Comparison of ENCODE assay signal across 13 mouse cellular contexts in genomic region chr10:20882599-20882998, GRCm38 (mm10).
DNase-seq lines count a peak whose midpoint lies in the region; ATAC-seq and TF ChIP-seq lines count a peak whose summit lies in the region.
"Had no signal": no experiment of that assay in that cellular context is flagged by ENCODE, and none has a peak within 500 bp of the region (broad histone marks: within the 10 kb centered on the region; RNA-seq: fewer than 3 reads in every experiment).

No protein-coding gene starts in this region.

- H3K4me2 ChIP-seq in liver, embryonic 14.5 days (ENCODE audit: low read depth) = peak overlapping the region; percentile 18; the same call in 1 of the 2 replicates
- H3K4me2 ChIP-seq: embryonic facial prominence, embryonic 12.5 days; forebrain, embryonic 13.5 days; lung, embryonic 15.5 days had no signal

- no peaks in the 10 kb centered on the region for H3K9me3 ChIP-seq in liver, embryonic 14.5 days (ENCODE audit: control insufficient read depth, low read length)
- H3K9me3 ChIP-seq: embryonic facial prominence, embryonic 12.5 days; forebrain, embryonic 13.5 days; lung, embryonic 15.5 days had no signal

- no peaks in the 10 kb centered on the region for H3K27me3 ChIP-seq in liver, embryonic 14.5 days (ENCODE audit: control insufficient read depth, insufficient read depth, low read length)
- H3K27me3 ChIP-seq: embryonic facial prominence, embryonic 12.5 days; forebrain, embryonic 13.5 days; lung, embryonic 15.5 days had no signal

- H3K4me1 ChIP-seq in liver, embryonic 14.5 days (replicated peaks; ENCODE audit: control insufficient read depth in 2 of 2, insufficient read depth in 2 of 2, low read length in 1 of 2) = peaks cover 18 to 20% of the 10 kb centered on the region in 2 experiments; a peak in 3 of 4 replicates
- H3K4me1 ChIP-seq: embryonic facial prominence, embryonic 12.5 days; forebrain, embryonic 13.5 days; lung, embryonic 15.5 days had no signal

- no peak overlapping the region for H3K27ac ChIP-seq in liver, embryonic 14.5 days
- H3K27ac ChIP-seq: embryonic facial prominence, embryonic 12.5 days; forebrain, embryonic 13.5 days; lung, embryonic 15.5 days had no signal

- DNase-seq in 416B (ENCODE audit: low read depth) (peak; percentile 86), MEL-GATA-1-ER (ENCODE audit: extremely low read depth, low read depth) (peak; percentile 51)
- no peak for DNase-seq in liver, embryonic 14.5 days (ENCODE audit: low read depth in 3 of 3, low spot score in 3 of 3)
- no peak for DNase-seq in adrenal gland, postnatal 36 days
- DNase-seq in kidney, postnatal 10 days = no peak
- DNase-seq in retina, postnatal 1 day = no peak
- DNase-seq: cerebellum, postnatal 10 days; gastrocnemius, postnatal 14 days had no signal

- no peak overlapping the region for H3K4me3 ChIP-seq in liver, embryonic 14.5 days (ENCODE audit: insufficient read depth in 1 of 2, low read depth in 2 of 2, low read length in 2 of 2)
- H3K4me3 ChIP-seq: embryonic facial prominence, embryonic 12.5 days; forebrain, embryonic 13.5 days; lung, embryonic 15.5 days had no signal

- no peak overlapping the region; the same call in 1 of the 2 replicates for H3K9ac ChIP-seq in liver, embryonic 14.5 days (replicated peaks)
- H3K9ac ChIP-seq: embryonic facial prominence, embryonic 12.5 days; forebrain, embryonic 13.5 days; lung, embryonic 15.5 days had no signal

- peak; percentile 26; the same call in 1 of the 2 replicates for ATAC-seq in liver, embryonic 14.5 days (ENCODE audit: insufficient read depth)
- peak; percentile 72 for ATAC-seq in neutrophil, adult 5-6 weeks (ENCODE audit: extremely low read depth, insufficient number of reproducible peaks, low FRiP score, poor library complexity, severe bottlenecking)
- no peak for ATAC-seq in cerebellum, adult (ENCODE audit: insufficient number of reproducible peaks, low FRiP score, low TSS enrichment)
- ATAC-seq: forebrain, embryonic 13.5 days had no signal

- WGBS in liver, embryonic 14.5 days (ENCODE audit: insufficient replicate concordance) = 11% methylated on average over 8 of the region's 8 CpGs

- H3K36me3 ChIP-seq in liver, embryonic 14.5 days (replicated peaks; ENCODE audit: control insufficient read depth, insufficient read depth, low read depth) = no peaks in the 10 kb centered on the region
- H3K36me3 ChIP-seq: embryonic facial prominence, embryonic 12.5 days; lung, embryonic 15.5 days had no signal

- no peak for TF ChIP-seq CTCF in liver, embryonic 14.5 days (IDR thresholded peaks at IDR 0.05; ENCODE audit: low read depth)

- TF ChIP-seq EP300 in liver, embryonic 14.5 days (IDR thresholded peaks at IDR 0.05; ENCODE audit: low read depth) = no peak

Comparison
In these comparisons a context has a peak if more than half of its experiments do, and no peak if none do; other contexts are left out.
1. DNase-seq: peak in 416B (single experiment) and MEL-GATA-1-ER (single experiment); none in liver, embryonic 14.5 days (0 of 3), adrenal gland, postnatal 36 days (0 of 2), kidney, postnatal 10 days (single experiment) and retina, postnatal 1 day (single experiment).